Mouse (Mus musculus): ENCODE measurements around the gene Adgra1.

- TF ChIP-seq TAL1 (IDR thresholded peaks at IDR 0.05; ENCODE audit: low read length) = no peak
- no peak for TF ChIP-seq GATA1 (IDR thresholded peaks at IDR 0.05; ENCODE audit: low read length)
Measured at GRCm38 (mm10) chr7:139916345-139916744, 82.4 kb downstream of the Adgra1 start.

Data from erythroblast, embryonic 14.5 days (primary cell).